Mouse (Mus musculus): ENCODE data around the gene Lysmd3. TPM values are rescaled to one million over a fixed set of nuclear protein-coding genes. Genes with fewer than 3 reads are reported as not detected.
"Not testable (repeated sequence)": the region's sequence is repeated elsewhere in the genome, so short reads cannot be mapped to it uniquely, and the experiment has no call there.

Lysmd3 gene
- polyA plus RNA-seq (2014; fragmentation: Nextera tagmentation; extraction: Ambion mirVana), result 23.5 and 27.7 TPM in 2 replicates

DNA sequence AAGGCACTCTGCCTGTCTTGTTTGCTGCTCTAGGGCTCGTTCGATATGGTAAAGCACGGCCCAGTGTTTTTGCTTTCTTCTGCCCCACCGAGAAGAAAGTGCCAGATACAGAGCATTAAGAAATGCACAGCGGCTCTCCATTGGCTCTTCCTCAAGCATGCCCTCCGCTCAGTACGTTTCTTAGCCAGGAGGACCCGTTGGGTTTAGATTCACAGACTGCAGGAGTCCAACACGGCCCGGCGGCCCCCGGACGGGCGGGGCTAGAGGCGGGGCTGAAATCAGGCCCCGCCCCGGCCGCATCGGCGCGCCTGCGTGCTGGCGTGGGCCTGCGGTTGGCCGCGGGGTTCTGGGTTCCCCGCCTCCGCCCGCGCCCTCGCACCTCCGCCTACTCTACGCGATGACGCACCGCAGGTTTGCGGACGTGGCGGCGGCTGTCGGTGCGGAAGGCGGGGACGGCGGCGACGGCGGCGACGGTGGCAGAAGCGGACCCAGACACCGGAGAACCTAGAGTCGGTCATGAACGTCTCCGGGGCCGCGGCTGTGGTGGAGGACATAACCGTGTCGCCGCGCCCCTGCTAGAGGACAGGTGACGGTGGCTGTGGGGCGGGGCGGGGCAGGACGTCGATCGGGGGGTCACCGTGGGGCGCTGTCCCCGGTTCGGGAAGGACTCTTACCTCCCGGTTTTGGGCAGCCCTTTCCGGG is at the start of gene Lysmd3:
Lysmd3 (plus strand) TSS at position 313 of the 702 bp plus-strand sequence.
- H3K9ac ChIP-seq (ENCODE audit: low read length), result peak within 1 kb of the TSS; percentile 66
- peak within 1 kb of the TSS; percentile 58 for H3K27ac ChIP-seq (replicated peaks; ENCODE audit: low read depth, low read length)
- DNase-seq (ENCODE audit: low spot score) (peak; percentile 92), ATAC-seq (ENCODE audit: insufficient number of reproducible peaks, low FRiP score, low TSS enrichment, low read depth) (peak; percentile 99)
- H3K4me2 ChIP-seq (ENCODE audit: low read depth, severe bottlenecking), result peak within 1 kb of the TSS; percentile 47
- under 1% methylated on average over 73 of the region's 73 CpGs for WGBS
- peaks cover 5% of the 10 kb centered on the region for H3K4me1 ChIP-seq (ENCODE audit: control insufficient read depth, insufficient read depth, low read length)
- no peaks in the 10 kb centered on the region for H3K27me3 ChIP-seq (ENCODE audit: control insufficient read depth, insufficient read depth, low read length)
- no peaks in the 10 kb centered on the region for H3K36me3 ChIP-seq (ENCODE audit: control insufficient read depth, insufficient read depth, low read length)
- H3K4me3 ChIP-seq (ENCODE audit: low read depth, low read length), result peak within 1 kb of the TSS; percentile 60
- no peaks in the 10 kb centered on the region for H3K9me3 ChIP-seq (ENCODE audit: control insufficient read depth, low read length)

DNA sequence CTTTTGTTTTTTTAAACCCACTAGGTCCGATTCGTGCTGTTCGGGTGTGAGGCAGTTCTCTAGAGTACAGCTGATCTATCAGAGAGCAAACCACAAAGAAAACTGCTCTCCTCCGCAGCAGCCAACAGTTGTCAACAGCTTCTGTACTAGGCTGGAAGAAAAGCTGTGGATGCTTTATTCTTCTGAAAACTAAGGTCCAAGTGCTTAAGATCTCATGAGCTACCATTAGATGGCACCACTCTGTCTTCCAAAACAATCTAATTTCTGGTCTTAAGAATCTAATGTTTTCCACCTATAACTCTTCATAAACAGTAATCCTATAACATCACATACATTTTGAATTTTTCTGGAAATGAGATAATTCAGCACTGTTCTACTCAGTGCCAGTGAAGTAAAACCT is 47.1 kb upstream of the Lysmd3 start:
- H3K27ac ChIP-seq (replicated peaks; ENCODE audit: low read depth, low read length), result no peak overlapping the region
- H3K9me3 ChIP-seq (ENCODE audit: control insufficient read depth, low read length), result no peaks in the 10 kb centered on the region
- H3K4me3 ChIP-seq (ENCODE audit: low read depth, low read length), result no peak overlapping the region
- no peaks in the 10 kb centered on the region for H3K4me1 ChIP-seq (ENCODE audit: control insufficient read depth, insufficient read depth, low read length)
- no peak for ATAC-seq (ENCODE audit: insufficient number of reproducible peaks, low FRiP score, low TSS enrichment, low read depth)
- H3K4me2 ChIP-seq (ENCODE audit: low read depth, severe bottlenecking), result no peak overlapping the region
- H3K27me3 ChIP-seq (ENCODE audit: control insufficient read depth, insufficient read depth, low read length), result no peaks in the 10 kb centered on the region
- 94% methylated on average over 4 of the region's 4 CpGs for WGBS
- no peaks in the 10 kb centered on the region for H3K36me3 ChIP-seq (ENCODE audit: control insufficient read depth, insufficient read depth, low read length)
- no peak for DNase-seq (ENCODE audit: low spot score)
- H3K9ac ChIP-seq (ENCODE audit: low read length), result no peak overlapping the region

DNA sequence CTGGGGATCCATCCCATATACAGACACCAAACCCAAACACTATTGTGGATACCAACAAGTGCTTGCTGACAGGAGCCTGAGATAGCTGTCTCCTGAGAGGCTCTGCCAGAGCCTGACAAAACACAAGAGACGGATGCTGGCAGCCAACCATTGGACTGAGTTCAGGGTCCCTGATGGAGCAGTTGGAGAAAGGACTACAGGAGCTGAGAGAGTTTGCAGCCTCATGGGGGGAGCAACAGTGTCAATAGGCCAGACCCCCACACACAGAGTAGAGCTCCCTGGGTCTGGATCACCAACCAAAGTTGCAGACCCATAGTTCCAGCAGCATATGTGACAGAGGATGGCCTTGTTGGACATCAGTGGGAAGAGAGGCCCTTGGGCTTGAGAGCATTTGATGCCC is 29.6 kb upstream of the Lysmd3 start:
- not testable (repeated sequence) for H3K4me3 ChIP-seq (ENCODE audit: low read depth, low read length); H3K9me3 ChIP-seq (ENCODE audit: control insufficient read depth, low read length); H3K9ac ChIP-seq (ENCODE audit: low read length); ATAC-seq (ENCODE audit: insufficient number of reproducible peaks, low FRiP score, low TSS enrichment, low read depth); H3K27ac ChIP-seq (replicated peaks; ENCODE audit: low read depth, low read length); H3K4me1 ChIP-seq (ENCODE audit: control insufficient read depth, insufficient read depth, low read length); H3K27me3 ChIP-seq (ENCODE audit: control insufficient read depth, insufficient read depth, low read length); H3K4me2 ChIP-seq (ENCODE audit: low read depth, severe bottlenecking); DNase-seq (ENCODE audit: low spot score); H3K36me3 ChIP-seq (ENCODE audit: control insufficient read depth, insufficient read depth, low read length)
- 79% methylated on average over 1 of the region's 1 CpGs for WGBS

DNA sequence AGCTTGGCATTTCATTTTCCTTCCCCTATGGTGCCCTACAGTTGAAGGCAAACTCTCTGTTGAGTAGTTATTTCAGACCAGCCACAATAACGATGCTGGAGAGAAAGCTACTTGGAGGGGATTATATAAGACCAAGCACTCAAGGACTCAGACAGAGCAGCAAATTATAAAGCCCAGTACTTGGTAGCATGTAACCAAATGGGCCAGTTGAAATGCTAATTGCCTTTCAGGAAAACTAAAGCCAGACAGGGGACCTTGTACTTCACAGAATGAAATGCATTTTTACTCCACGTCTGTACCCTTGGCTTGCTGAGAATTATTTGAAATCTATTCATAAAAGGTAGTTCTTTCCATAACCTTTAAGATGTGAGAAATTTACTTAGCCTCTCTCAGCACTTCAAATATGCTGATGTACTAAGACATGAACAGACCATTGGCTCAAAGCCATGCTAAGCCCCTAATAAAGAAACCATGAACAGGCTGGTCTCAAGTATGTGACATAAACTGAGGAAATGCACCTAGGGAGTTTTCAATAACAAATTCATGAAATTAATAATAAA is 28.8 kb upstream of the Lysmd3 start:
- Histone ChIP-seq H3K9ac (ENCODE audit: low read length) (no peak overlapping the region), H3K4me2 (ENCODE audit: low read depth, severe bottlenecking) (no peak overlapping the region), H3K27ac (replicated peaks; ENCODE audit: low read depth, low read length) (no peak overlapping the region), H3K27me3 (ENCODE audit: control insufficient read depth, insufficient read depth, low read length) (peaks cover 10% of the 10 kb centered on the region), H3K36me3 (ENCODE audit: control insufficient read depth, insufficient read depth, low read length) (no peaks in the 10 kb centered on the region), H3K9me3 (ENCODE audit: control insufficient read depth, low read length) (no peaks in the 10 kb centered on the region), H3K4me3 (ENCODE audit: low read depth, low read length) (no peak overlapping the region), H3K4me1 (ENCODE audit: control insufficient read depth, insufficient read depth, low read length) (0 out of 2 replicates have a peak, but pooled peaks cover 2% of the 10 kb centered on the region)
- ATAC-seq (ENCODE audit: insufficient number of reproducible peaks, low FRiP score, low TSS enrichment, low read depth), result no peak
- no peak for DNase-seq (ENCODE audit: low spot score)
- WGBS, result 52% methylated on average over 2 of the region's 2 CpGs

DNA sequence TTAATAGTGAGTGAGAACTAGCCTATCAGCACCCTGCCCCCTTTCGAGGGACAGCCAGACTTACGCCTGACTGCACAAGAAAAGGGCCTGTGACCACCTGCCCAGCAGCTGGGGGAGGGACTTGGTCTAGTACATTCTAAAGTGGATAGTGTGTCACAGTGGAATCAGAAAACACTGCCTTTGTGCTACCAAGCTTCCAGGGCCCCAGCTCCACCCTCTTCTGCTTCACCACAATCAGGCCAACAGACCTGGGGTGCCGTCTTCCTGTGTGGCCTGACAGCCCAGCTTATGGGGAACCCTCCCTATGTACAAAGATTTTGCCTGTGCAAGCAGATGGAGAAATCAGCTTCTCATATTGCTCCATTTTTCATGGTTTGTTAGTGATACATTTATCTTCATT is 28.1 kb upstream of the Lysmd3 start:
- Histone ChIP-seq H3K4me3 (ENCODE audit: low read depth, low read length) (no peak overlapping the region), H3K4me2 (ENCODE audit: low read depth, severe bottlenecking) (no peak overlapping the region), H3K27me3 (ENCODE audit: control insufficient read depth, insufficient read depth, low read length) (peaks cover 10% of the 10 kb centered on the region), H3K4me1 (ENCODE audit: control insufficient read depth, insufficient read depth, low read length) (0 out of 2 replicates have a peak, but pooled peaks cover 2% of the 10 kb centered on the region), H3K9ac (ENCODE audit: low read length) (no peak overlapping the region), H3K36me3 (ENCODE audit: control insufficient read depth, insufficient read depth, low read length) (no peaks in the 10 kb centered on the region), H3K9me3 (ENCODE audit: control insufficient read depth, low read length) (no peaks in the 10 kb centered on the region), H3K27ac (replicated peaks; ENCODE audit: low read depth, low read length) (no peak overlapping the region)
- DNase-seq (ENCODE audit: low spot score), result no peak
- 67% methylated on average over 3 of the region's 3 CpGs for WGBS
- ATAC-seq (ENCODE audit: insufficient number of reproducible peaks, low FRiP score, low TSS enrichment, low read depth), result no peak

DNA sequence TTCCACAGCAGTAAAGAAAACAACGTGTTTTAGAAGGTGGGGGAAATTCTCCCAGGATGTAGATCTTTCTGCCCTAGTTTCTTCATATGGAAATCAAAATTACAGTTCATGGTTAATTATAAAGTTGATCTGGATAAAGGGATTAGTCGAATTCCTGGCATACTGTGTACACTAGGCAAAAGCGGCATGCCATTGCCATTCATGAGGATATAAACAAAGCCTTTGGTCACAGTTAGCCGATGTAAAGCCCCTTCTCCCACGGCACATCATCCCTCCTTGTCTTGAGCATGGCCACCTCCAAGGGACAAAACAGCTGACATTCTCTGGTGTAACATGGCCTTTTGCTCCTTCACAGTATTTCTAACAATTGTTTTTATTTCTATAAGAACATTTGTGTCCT is 26.9 kb upstream of the Lysmd3 start:
- Histone ChIP-seq H3K4me2 (ENCODE audit: low read depth, severe bottlenecking) (no peak overlapping the region), H3K36me3 (ENCODE audit: control insufficient read depth, insufficient read depth, low read length) (no peaks in the 10 kb centered on the region), H3K4me1 (ENCODE audit: control insufficient read depth, insufficient read depth, low read length) (0 out of 2 replicates have a peak, but pooled peaks cover 2% of the 10 kb centered on the region), H3K4me3 (ENCODE audit: low read depth, low read length) (no peak overlapping the region), H3K27ac (replicated peaks; ENCODE audit: low read depth, low read length) (no peak overlapping the region), H3K27me3 (ENCODE audit: control insufficient read depth, insufficient read depth, low read length) (peaks cover 10% of the 10 kb centered on the region), H3K9me3 (ENCODE audit: control insufficient read depth, low read length) (no peaks in the 10 kb centered on the region), H3K9ac (ENCODE audit: low read length) (no peak overlapping the region)
- WGBS, result 79% methylated on average over 5 of the region's 5 CpGs
- ATAC-seq (ENCODE audit: insufficient number of reproducible peaks, low FRiP score, low TSS enrichment, low read depth) (no peak), DNase-seq (ENCODE audit: low spot score) (no peak)

DNA sequence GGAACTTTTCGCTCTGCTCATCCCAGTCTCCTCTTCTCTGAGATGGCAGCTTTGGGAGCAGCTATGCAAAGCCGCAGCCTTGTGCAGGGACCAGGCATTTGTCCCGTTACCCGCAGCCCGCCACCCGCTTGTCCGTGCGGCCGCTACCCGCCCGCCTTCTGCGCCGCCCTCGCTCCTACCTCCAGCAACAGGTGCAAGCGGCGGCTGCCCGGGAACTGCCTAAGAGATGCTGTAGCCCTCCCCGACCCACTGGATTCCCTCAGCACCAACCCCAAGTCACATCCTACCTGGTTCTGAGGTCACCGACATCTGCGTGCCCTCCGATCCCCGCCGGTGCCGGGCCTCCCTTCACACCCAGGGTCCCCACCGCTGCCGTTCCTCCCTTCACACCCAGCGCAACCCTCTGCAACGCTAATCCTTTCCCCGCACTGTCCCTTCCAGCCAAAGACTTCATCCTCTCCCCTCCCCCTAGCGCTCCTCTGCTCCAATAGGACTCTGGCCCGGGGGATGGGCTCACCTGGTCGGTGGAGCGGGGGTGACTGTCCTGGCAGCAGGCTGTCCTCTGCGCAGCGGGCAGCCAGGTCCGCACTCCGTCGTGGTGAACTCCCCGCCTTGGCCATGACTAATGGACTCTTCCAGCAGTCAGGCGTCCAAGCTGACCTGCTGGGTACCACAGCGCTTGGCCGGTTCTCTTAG is 24.6 kb upstream of the Lysmd3 start, which contains the start of gene Adgrv1:
Adgrv1 (minus strand) TSS at position 435 of the 696 bp plus-strand sequence.
- 0 out of 2 replicates have a peak, but pooled peaks cover 2% of the 10 kb centered on the region for H3K4me1 ChIP-seq (ENCODE audit: control insufficient read depth, insufficient read depth, low read length)
- DNase-seq (ENCODE audit: low spot score) (peak; percentile 86), ATAC-seq (ENCODE audit: insufficient number of reproducible peaks, low FRiP score, low TSS enrichment, low read depth) (peak; percentile 98)
- 1% methylated on average over 42 of the region's 42 CpGs for WGBS
- H3K27ac ChIP-seq (replicated peaks; ENCODE audit: low read depth, low read length), result no peak within 1 kb of the TSS
- peaks cover 10% of the 10 kb centered on the region for H3K27me3 ChIP-seq (ENCODE audit: control insufficient read depth, insufficient read depth, low read length)
- H3K4me3 ChIP-seq (ENCODE audit: low read depth, low read length), result peak within 1 kb of the TSS; percentile 45
- H3K4me2 ChIP-seq (ENCODE audit: low read depth, severe bottlenecking), result peak within 1 kb of the TSS; percentile 86
- H3K9me3 ChIP-seq (ENCODE audit: control insufficient read depth, low read length), result no peaks in the 10 kb centered on the region
- no peaks in the 10 kb centered on the region for H3K36me3 ChIP-seq (ENCODE audit: control insufficient read depth, insufficient read depth, low read length)
- H3K9ac ChIP-seq (ENCODE audit: low read length), result peak within 1 kb of the TSS; percentile 40; the same call in 1 of the 2 replicates

DNA sequence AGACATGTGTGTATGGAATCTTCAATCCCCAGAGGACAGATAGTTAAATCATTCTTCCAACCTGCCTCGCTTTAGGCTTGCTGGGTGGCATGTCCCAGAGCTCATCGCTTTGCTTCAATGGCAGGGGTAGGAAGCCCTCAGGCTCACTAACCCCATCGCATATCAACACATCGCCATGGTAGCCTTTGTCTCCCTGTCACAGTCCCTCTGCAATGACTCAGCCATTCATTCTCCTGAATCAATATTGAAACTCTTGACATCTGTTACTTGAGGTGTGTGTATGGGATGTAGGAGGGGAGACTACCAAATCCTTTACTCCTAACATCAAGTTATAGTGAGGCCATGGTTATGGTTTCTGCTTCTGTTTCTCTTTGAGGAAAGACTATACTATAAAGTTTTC is 17.8 kb upstream of the Lysmd3 start:
- no peak overlapping the region for H3K27ac ChIP-seq (replicated peaks; ENCODE audit: low read depth, low read length)
- H3K27me3 ChIP-seq (ENCODE audit: control insufficient read depth, insufficient read depth, low read length), result no peaks in the 10 kb centered on the region
- H3K36me3 ChIP-seq (ENCODE audit: control insufficient read depth, insufficient read depth, low read length), result no peaks in the 10 kb centered on the region
- no peak for DNase-seq (ENCODE audit: low spot score)
- ATAC-seq (ENCODE audit: insufficient number of reproducible peaks, low FRiP score, low TSS enrichment, low read depth), result no peak
- 64% methylated on average over 4 of the region's 4 CpGs for WGBS
- no peak overlapping the region for H3K4me3 ChIP-seq (ENCODE audit: low read depth, low read length)
- H3K4me2 ChIP-seq (ENCODE audit: low read depth, severe bottlenecking), result no peak overlapping the region
- no peak overlapping the region for H3K9ac ChIP-seq (ENCODE audit: low read length)
- H3K9me3 ChIP-seq (ENCODE audit: control insufficient read depth, low read length), result no peaks in the 10 kb centered on the region
- no peaks in the 10 kb centered on the region for H3K4me1 ChIP-seq (ENCODE audit: control insufficient read depth, insufficient read depth, low read length)
